Mouse (Mus musculus) testis, adult 2 months (tissue): ENCODE measurements at regions not wholly inside any gene's neighbourhood (a gene's known extent, or its start where the extent isn't known, plus 50 kb on each side); places are given as distances from the start of the nearest gene placed in this dataset.

ENCODE experiments used
- H3K27ac ChIP-seq: fragments of 200-500 bp; 2 replicates; pipeline ENCODE4 v1.5.1; 2012; ENCODE audit warnings: low read depth, low read length; ENCODE audit not compliant: control insufficient read depth, insufficient read depth
- H3K27me3 ChIP-seq: fragments of 200-500 bp; 2 replicates; pipeline ENCODE4 v1.6.1; 2012; ENCODE audit warnings: mild to moderate bottlenecking, low read length, moderate library complexity; ENCODE audit not compliant: control insufficient read depth, insufficient read depth
- H3K36me3 ChIP-seq: fragments of 200-500 bp; 2 replicates; pipeline ENCODE4 v1.6.1; 2012; ENCODE audit warnings: mild to moderate bottlenecking, low read length; ENCODE audit not compliant: control insufficient read depth, insufficient read depth
- H3K4me1 ChIP-seq: fragments of 200-500 bp; 2 replicates; pipeline ENCODE4 v1.6.1; 2012; ENCODE audit warnings: low read length; ENCODE audit not compliant: control insufficient read depth, insufficient read depth
- H3K4me3 ChIP-seq: fragments of 200-500 bp; 2 replicates; pipeline ENCODE4 v1.5.1; 2012; ENCODE audit warnings: low read depth, mild to moderate bottlenecking, low read length, moderate library complexity, mixed read lengths; ENCODE audit not compliant: control insufficient read depth
- CTCF ChIP-seq: fragments of 200-500 bp; IDR thresholded peaks from 2 replicates; pipeline ENCODE4 v1.5.1; 2012; ENCODE audit warnings: low read depth, mild to moderate bottlenecking, inconsistent platforms, low read length, moderate library complexity; ENCODE audit not compliant: control insufficient read depth, insufficient read depth, insufficient replicate concordance
- POLR2A ChIP-seq: fragments of 200-500 bp; IDR thresholded peaks from 2 replicates; pipeline ENCODE4 v1.6.1; 2012; ENCODE audit warnings: low read depth, mild to moderate bottlenecking, inconsistent platforms, low read length, moderate library complexity; ENCODE audit not compliant: control insufficient read depth

GRCm38 (mm10) chr10:67669066-67669465 is 120.3 kb upstream of the Ado start:
- Histone ChIP-seq H3K27ac (no peak overlapping the region), H3K4me1 (no peaks in the 10 kb centered on the region), H3K27me3 (no peaks in the 10 kb centered on the region), H3K36me3 (no peaks in the 10 kb centered on the region), H3K4me3 (no peak overlapping the region)
- TF ChIP-seq CTCF (no peak), POLR2A (no peak)

GRCm38 (mm10) chr10:67663028-67663427 is 114.3 kb upstream of the Ado start:
- no peaks in the 10 kb centered on the region for H3K36me3 ChIP-seq
- TF ChIP-seq CTCF (no peak), POLR2A (no peak)
- no peak overlapping the region for H3K27ac ChIP-seq
- H3K4me1 ChIP-seq = no peaks in the 10 kb centered on the region
- H3K4me3 ChIP-seq = no peak overlapping the region
- no peaks in the 10 kb centered on the region for H3K27me3 ChIP-seq

- TF ChIP-seq CTCF (no peak), POLR2A (no peak)
Measured at GRCm38 (mm10) chr10:67661666-67662065, 112.9 kb upstream of the Ado start.

GRCm38 (mm10) chr10:67658005-67658545 is 109.3 kb upstream of the Ado start:
- Histone ChIP-seq H3K4me1 (no peaks in the 10 kb centered on the region), H3K36me3 (no peaks in the 10 kb centered on the region), H3K4me3 (no peak overlapping the region), H3K27ac (no peak overlapping the region), H3K27me3 (no peaks in the 10 kb centered on the region)
- TF ChIP-seq CTCF = no peak
- TF ChIP-seq POLR2A = no peak

More at GRCm38 (mm10) chr10:67661666-67662065, 112.9 kb upstream of the Ado start:
- H3K27ac ChIP-seq = no peak overlapping the region
- H3K27me3 ChIP-seq = no peaks in the 10 kb centered on the region
- H3K4me1 ChIP-seq = no peaks in the 10 kb centered on the region
- H3K36me3 ChIP-seq = no peaks in the 10 kb centered on the region
- no peak overlapping the region for H3K4me3 ChIP-seq

GRCm38 (mm10) chr10:67657305-67657704 is 108.5 kb upstream of the Ado start:
- Histone ChIP-seq H3K4me1 (no peaks in the 10 kb centered on the region), H3K27ac (no peak overlapping the region), H3K27me3 (no peaks in the 10 kb centered on the region), H3K4me3 (no peak overlapping the region), H3K36me3 (no peaks in the 10 kb centered on the region)
- TF ChIP-seq POLR2A (no peak), CTCF (no peak)

GRCm38 (mm10) chr10:67654518-67654917 is 105.8 kb upstream of the Ado start:
- no peaks in the 10 kb centered on the region for H3K36me3 ChIP-seq
- H3K4me1 ChIP-seq = no peaks in the 10 kb centered on the region
- no peak overlapping the region for H3K27ac ChIP-seq
- H3K27me3 ChIP-seq = no peaks in the 10 kb centered on the region
- no peak overlapping the region for H3K4me3 ChIP-seq
- TF ChIP-seq POLR2A = no peak
- no peak for TF ChIP-seq CTCF

- Histone ChIP-seq H3K4me3 (no peak overlapping the region), H3K36me3 (no peaks in the 10 kb centered on the region), H3K4me1 (peaks cover 6% of the 10 kb centered on the region), H3K27me3 (no peaks in the 10 kb centered on the region), H3K27ac (no peak overlapping the region)
- TF ChIP-seq CTCF = no peak
Measured at GRCm38 (mm10) chr10:67652300-67652699, 103.5 kb upstream of the Ado start.

- H3K27ac ChIP-seq = no peak overlapping the region
- H3K36me3 ChIP-seq = no peaks in the 10 kb centered on the region
- peaks cover 6% of the 10 kb centered on the region for H3K4me1 ChIP-seq
- TF ChIP-seq CTCF = no peak
- TF ChIP-seq POLR2A = no peak
- H3K4me3 ChIP-seq = no peak overlapping the region
- no peaks in the 10 kb centered on the region for H3K27me3 ChIP-seq
Measured at GRCm38 (mm10) chr10:67651386-67651785, 102.6 kb upstream of the Ado start.
